Mouse (Mus musculus) heart, postnatal 4 days (tissue): ENCODE measurements around the gene Cry2. TPM values are rescaled to one million over a fixed set of nuclear protein-coding genes. Genes with fewer than 3 reads are reported as not detected.
"Not testable (repeated sequence)": the region's sequence is repeated elsewhere in the genome, so short reads cannot be mapped to it uniquely, and the experiment has no call there.

Experiments used
- DNase-seq: peaks from one replicate; pipeline ENCODE4 v3.0.0; 2021
- total RNA-seq, 2 experiments: library from RNA; stranded (reverse); gene quantifications; 2 replicates each; pipeline ENCODE4 v1.2.3; 2021

The Cry2 gene
- 10 to 100 TPM; 28.5 TPM for total RNA-seq

- DNase-seq: peak; percentile 99
These were observed at the start of gene Cry2 for GRCm38 (mm10) chr2:92433578-92434374. Gene Cry2, minus strand, starts transcription at chr2:92434043.

GRCm38 (mm10) chr2:92483505-92483904 is 49.7 kb upstream of the Cry2 start:
- no peak for DNase-seq

GRCm38 (mm10) chr2:92482551-92482950 is 48.7 kb upstream of the Cry2 start:
- no peak for DNase-seq

GRCm38 (mm10) chr2:92478313-92478688 is 44.5 kb upstream of the Cry2 start:
- DNase-seq: no peak

GRCm38 (mm10) chr2:92477672-92478312 is 43.9 kb upstream of the Cry2 start:
- peak; percentile 40 for DNase-seq

- DNase-seq: not testable (repeated sequence)
These were observed 42.7 kb upstream of the Cry2 start for GRCm38 (mm10) chr2:92476580-92476979.

GRCm38 (mm10) chr2:92475711-92476110 is 41.9 kb upstream of the Cry2 start:
- DNase-seq: no peak

GRCm38 (mm10) chr2:92474920-92475319 is 41.1 kb upstream of the Cry2 start:
- DNase-seq: no peak

GRCm38 (mm10) chr2:92471886-92472670 is 38.2 kb upstream of the Cry2 start:
- no peak for DNase-seq

- DNase-seq: no peak
These were observed 30.8 kb upstream of the Cry2 start for GRCm38 (mm10) chr2:92464690-92465089.

GRCm38 (mm10) chr2:92461215-92461614 is 27.4 kb upstream of the Cry2 start:
- no peak for DNase-seq

- peak; percentile 28 for DNase-seq
These were observed 26.3 kb upstream of the Cry2 start, which contains the start of gene Slc35c1 for GRCm38 (mm10) chr2:92459921-92460707. Gene Slc35c1, minus strand, starts transcription at chr2:92460538.

GRCm38 (mm10) chr2:92459141-92459920 is 25.5 kb upstream of the Cry2 start:
- DNase-seq: peak; percentile 77

GRCm38 (mm10) chr2:92458481-92458880 is 24.6 kb upstream of the Cry2 start:
- DNase-seq: no peak

- no peak for DNase-seq
These were observed 23.2 kb upstream of the Cry2 start for GRCm38 (mm10) chr2:92456970-92457530.

- DNase-seq: no peak
These were observed 21.9 kb upstream of the Cry2 start for GRCm38 (mm10) chr2:92455704-92456103.

GRCm38 (mm10) chr2:92454166-92454565 is 20.3 kb upstream of the Cry2 start:
- DNase-seq: no peak

- no peak for DNase-seq
These were observed 17.3 kb upstream of the Cry2 start for GRCm38 (mm10) chr2:92451126-92451525.

- no peak for DNase-seq
These were observed 13.4 kb upstream of the Cry2 start for GRCm38 (mm10) chr2:92447121-92447740.

- no peak for DNase-seq
These were observed 12.8 kb upstream of the Cry2 start for GRCm38 (mm10) chr2:92446656-92447055.

GRCm38 (mm10) chr2:92445890-92446289 is 12.0 kb upstream of the Cry2 start:
- DNase-seq: no peak
